Mouse (Mus musculus): ENCODE data around the gene Heatr6.

- no peak for TF ChIP-seq CTCF (IDR thresholded peaks at IDR 0.05; ENCODE audit: control insufficient read depth, insufficient read depth, insufficient read length)
- TF ChIP-seq MYOD1 (IDR thresholded peaks at IDR 0.05; ENCODE audit: control insufficient read depth, insufficient read length, low read depth), result no peak
- no peak for TF ChIP-seq MAX (IDR thresholded peaks at IDR 0.05)
- no peak for TF ChIP-seq MYOG (IDR thresholded peaks at IDR 0.05; ENCODE audit: control insufficient read depth, extremely low read depth, insufficient read length)
- no peak for TF ChIP-seq USF1 (IDR thresholded peaks at IDR 0.05; ENCODE audit: low read depth)
Measured at GRCm38 (mm10) chr11:83799871-83800430, 46.5 kb downstream of the Heatr6 start.
